Mouse (Mus musculus) CH12.LX (cell line): ENCODE measurements around the gene Hdac5. TPM values are rescaled to one million over a fixed set of nuclear protein-coding genes. Genes with fewer than 3 reads are reported as not detected.

Source experiments
- DNase-seq: peaks from one replicate; pipeline ENCODE4 v3.0.0-alpha.2; 2013; ENCODE audit errors: extremely low read depth
- H3K27ac ChIP-seq: 2 replicates; pipeline ENCODE4 v1.5.1; 2012; ENCODE audit warnings: low read depth, mild to moderate bottlenecking, control low read depth, moderate library complexity; ENCODE audit not compliant: insufficient read depth
- H3K27me3 ChIP-seq: replicated peaks from 2 replicates; pipeline ENCODE3; 2012; ENCODE audit warnings: inconsistent platforms
- H3K36me3 ChIP-seq, 2 experiments: replicated peaks in 1 of 2; 2 replicates each; pipeline versions ENCODE3 to v1.6.1; 2012; ENCODE audit warnings: inconsistent platforms in 1 of 2, low read length in 1 of 2, mild to moderate bottlenecking in 1 of 2, mixed read lengths in 1 of 2, moderate library complexity in 1 of 2; ENCODE audit not compliant: control insufficient read depth in 1 of 2, insufficient read depth in 1 of 2
- H3K4me1 ChIP-seq, 2 experiments: 2 replicates each; pipeline ENCODE4 v1.6.1; 2012; ENCODE audit warnings: inconsistent platforms in 1 of 2, moderate library complexity in 1 of 2; ENCODE audit not compliant: insufficient read depth in 2 of 2, control insufficient read depth in 1 of 2
- H3K4me2 ChIP-seq: 2 replicates; pipeline ENCODE4 v1.6.1; 2012; ENCODE audit warnings: low read depth, mild to moderate bottlenecking, control low read depth; ENCODE audit not compliant: poor library complexity, insufficient read depth, severe bottlenecking
- H3K4me3 ChIP-seq, 3 experiments: fragments of 150-350 bp in 1 of 3; sonication (generic) in 1 of 3; replicated peaks in 1 of 3; 2 replicates each; pipeline versions ENCODE3 to v1.5.1; 2011 to 2012; ENCODE audit warnings: low read depth in 2 of 3, low read length in 2 of 3, mild to moderate bottlenecking in 2 of 3, moderate library complexity in 2 of 3, control low read depth in 1 of 3, improper control_type of control experiment in 1 of 3, inconsistent platforms in 1 of 3, mixed read lengths in 1 of 3; ENCODE audit not compliant: poor library complexity in 1 of 3
- H3K79me2 ChIP-seq: replicated peaks from 2 replicates; pipeline ENCODE4 v1.6.1; 2012; ENCODE audit warnings: mild to moderate bottlenecking, moderate library complexity; ENCODE audit not compliant: control insufficient read depth, poor library complexity, insufficient read depth, severe bottlenecking; ENCODE audit errors: extremely low read depth
- H3K9ac ChIP-seq: 2 replicates; pipeline ENCODE4 v1.6.1; 2012; ENCODE audit warnings: low read depth, mild to moderate bottlenecking, control low read depth, moderate library complexity; ENCODE audit not compliant: insufficient read depth
- H3K9me3 ChIP-seq: replicated peaks from 2 replicates; pipeline ENCODE3; 2012; ENCODE audit warnings: low read length, inconsistent platforms, mixed read lengths
- BHLHE40 ChIP-seq: IDR thresholded peaks from 2 replicates; pipeline ENCODE4 v1.6.1; 2011; ENCODE audit warnings: mild to moderate bottlenecking, low read depth, low read length, improper control_type of control experiment
- CHD2 ChIP-seq: IDR thresholded peaks from 2 replicates; pipeline ENCODE4 v1.6.1; 2011; ENCODE audit warnings: low read length, improper control_type of control experiment
- CTCF ChIP-seq, 2 experiments: IDR thresholded peaks in 1 of 2; conservative IDR thresholded peaks in 1 of 2; 2 replicates each; pipeline ENCODE4 v1.5.1; 2011 to 2012; ENCODE audit warnings: low read depth in 2 of 2, low read length in 2 of 2, improper control_type of control experiment in 1 of 2, inconsistent platforms in 1 of 2, mild to moderate bottlenecking in 1 of 2, moderate library complexity in 1 of 2
- E2F4 ChIP-seq: IDR thresholded peaks from 2 replicates; pipeline ENCODE4 v1.6.1; 2011; ENCODE audit warnings: low read depth, low read length, improper control_type of control experiment; ENCODE audit not compliant: insufficient replicate concordance
- ELF1 ChIP-seq: IDR thresholded peaks from 2 replicates; pipeline ENCODE4 v1.6.1; 2014; ENCODE audit warnings: low read depth, mild to moderate bottlenecking, inconsistent platforms, low read length, improper control_type of control experiment
- EP300 ChIP-seq: IDR thresholded peaks from 2 replicates; pipeline ENCODE4 v1.6.1; 2011; ENCODE audit warnings: low read length, improper control_type of control experiment
- ETS1 ChIP-seq: conservative IDR thresholded peaks from 2 replicates; pipeline ENCODE4 v1.6.1; 2012; ENCODE audit warnings: low read depth, mild to moderate bottlenecking, inconsistent platforms, low read length, improper control_type of control experiment, moderate library complexity
- GABPA ChIP-seq: IDR thresholded peaks from 2 replicates; pipeline ENCODE4 v1.6.1; 2012; ENCODE audit warnings: low read depth, low read length, improper control_type of control experiment, inconsistent platforms; ENCODE audit not compliant: insufficient replicate concordance
- HCFC1 ChIP-seq: IDR thresholded peaks from 2 replicates; pipeline ENCODE4 v1.6.1; 2012; ENCODE audit warnings: low read depth, mild to moderate bottlenecking, inconsistent platforms, low read length, improper control_type of control experiment
- IRF4 ChIP-seq: IDR thresholded peaks from 2 replicates; pipeline ENCODE4 v1.6.1; 2014; ENCODE audit warnings: low read depth, mild to moderate bottlenecking, inconsistent platforms, low read length, improper control_type of control experiment
- JUN ChIP-seq: IDR thresholded peaks from 2 replicates; pipeline ENCODE4 v1.6.1; 2011; ENCODE audit warnings: low read depth, mild to moderate bottlenecking, low read length, improper control_type of control experiment, moderate library complexity; ENCODE audit not compliant: insufficient read depth
- JUND ChIP-seq: conservative IDR thresholded peaks from 2 replicates; pipeline ENCODE4 v1.6.1; 2011; ENCODE audit warnings: low read depth, low read length, improper control_type of control experiment
- KAT2A ChIP-seq: IDR thresholded peaks from 2 replicates; pipeline ENCODE4 v1.6.1; 2012; ENCODE audit warnings: low read length, improper control_type of control experiment, inconsistent platforms; ENCODE audit not compliant: insufficient replicate concordance
- MAFK ChIP-seq: IDR thresholded peaks from 2 replicates; pipeline ENCODE4 v1.6.1; 2011; ENCODE audit warnings: low read length, improper control_type of control experiment; ENCODE audit not compliant: insufficient replicate concordance
- MAX ChIP-seq: IDR thresholded peaks from 2 replicates; pipeline ENCODE4 v1.6.1; 2011; ENCODE audit warnings: low read length, improper control_type of control experiment
- MAZ ChIP-seq: IDR thresholded peaks from 2 replicates; pipeline ENCODE4 v1.6.1; 2012; ENCODE audit warnings: low read depth, mild to moderate bottlenecking, inconsistent platforms, low read length, improper control_type of control experiment, moderate library complexity
- MEF2A ChIP-seq: IDR thresholded peaks from 2 replicates; pipeline ENCODE4 v1.6.1; 2014; ENCODE audit warnings: low read depth, mild to moderate bottlenecking, inconsistent platforms, low read length, improper control_type of control experiment, borderline replicate concordance
- MXI1 ChIP-seq: IDR thresholded peaks from 2 replicates; pipeline ENCODE4 v1.6.1; 2011; ENCODE audit warnings: mild to moderate bottlenecking, low read depth, low read length, improper control_type of control experiment
- MYC ChIP-seq: IDR thresholded peaks from 2 replicates; pipeline ENCODE4 v1.6.1; 2011; ENCODE audit warnings: low read depth, mild to moderate bottlenecking, improper control_type of control experiment, low read length
- NELFE ChIP-seq: IDR thresholded peaks from 2 replicates; pipeline ENCODE4 v1.6.1; 2011; ENCODE audit warnings: low read depth, low read length, improper control_type of control experiment
- NRF1 ChIP-seq: IDR thresholded peaks from 2 replicates; pipeline ENCODE4 v1.6.1; 2014; ENCODE audit warnings: low read depth, mild to moderate bottlenecking, inconsistent platforms, low read length, improper control_type of control experiment, moderate library complexity
- PAX5 ChIP-seq: IDR thresholded peaks from 2 replicates; pipeline ENCODE4 v1.6.1; 2012; ENCODE audit warnings: low read length, inconsistent platforms, mixed read lengths
- POLR2A ChIP-seq: IDR thresholded peaks from 2 replicates; pipeline ENCODE4 v1.6.1; 2011; ENCODE audit warnings: low read depth, mild to moderate bottlenecking, improper control_type of control experiment, low read length
- POLR2AphosphoS2 ChIP-seq: IDR thresholded peaks from 2 replicates; pipeline ENCODE4 v1.6.1; 2011; ENCODE audit warnings: low read depth, low read length, improper control_type of control experiment
- RAD21 ChIP-seq: IDR thresholded peaks from 2 replicates; pipeline ENCODE4 v1.6.1; 2011; ENCODE audit warnings: low read depth, mild to moderate bottlenecking, low read length, improper control_type of control experiment, moderate library complexity
- RCOR1 ChIP-seq: conservative IDR thresholded peaks from 2 replicates; pipeline ENCODE4 v1.6.1; 2012; ENCODE audit warnings: low read depth, mild to moderate bottlenecking, inconsistent platforms, low read length, improper control_type of control experiment
- SIN3A ChIP-seq: IDR thresholded peaks from 2 replicates; pipeline ENCODE4 v1.6.1; 2012; ENCODE audit warnings: low read length, improper control_type of control experiment, inconsistent platforms
- SMC3 ChIP-seq: IDR thresholded peaks from 2 replicates; pipeline ENCODE4 v1.6.1; 2011; ENCODE audit warnings: low read depth, low read length, improper control_type of control experiment
- TBP ChIP-seq: conservative IDR thresholded peaks from 2 replicates; pipeline ENCODE4 v1.6.1; 2011; ENCODE audit warnings: low read depth, low read length, improper control_type of control experiment
- TCF12 ChIP-seq: IDR thresholded peaks from 2 replicates; pipeline ENCODE4 v1.6.1; 2014; ENCODE audit warnings: low read depth, mild to moderate bottlenecking, inconsistent platforms, low read length, improper control_type of control experiment
- UBTF ChIP-seq: IDR thresholded peaks from 2 replicates; pipeline ENCODE4 v1.6.1; 2012; ENCODE audit warnings: low read depth, mild to moderate bottlenecking, inconsistent platforms, low read length, improper control_type of control experiment, moderate library complexity
- USF1 ChIP-seq: IDR thresholded peaks from 2 replicates; pipeline ENCODE4 v1.6.1; 2014; ENCODE audit warnings: low read depth, mild to moderate bottlenecking, inconsistent platforms, low read length, improper control_type of control experiment
- USF2 ChIP-seq: conservative IDR thresholded peaks from 2 replicates; pipeline ENCODE4 v1.6.1; 2011; ENCODE audit warnings: low read depth, low read length, improper control_type of control experiment
- ZC3H11A ChIP-seq: IDR thresholded peaks from 2 replicates; pipeline ENCODE4 v1.6.1; 2012; ENCODE audit warnings: low read depth, mild to moderate bottlenecking, inconsistent platforms, low read length, improper control_type of control experiment
- ZKSCAN1 ChIP-seq: IDR thresholded peaks from 2 replicates; pipeline ENCODE4 v1.6.1; 2012; ENCODE audit warnings: low read depth, inconsistent platforms, low read length, improper control_type of control experiment, borderline replicate concordance
- ZMIZ1 ChIP-seq: IDR thresholded peaks from 2 replicates; pipeline ENCODE4 v1.6.1; 2012; ENCODE audit warnings: low read depth, mild to moderate bottlenecking, inconsistent platforms, low read length, improper control_type of control experiment
- ZNF384 ChIP-seq: IDR thresholded peaks from 2 replicates; pipeline ENCODE4 v1.6.1; 2012; ENCODE audit warnings: low read depth, low read length, improper control_type of control experiment, inconsistent platforms
- dilution Hi-C: fragments of 300-500 bp; cut with MboI; formaldehyde crosslinking; loops from 2 replicates; pipeline ENCODE4 v1.14.3; 2020; ENCODE audit warnings: low sequenced_read_pairs; ENCODE audit not compliant: extremely low pct_unique_long_range_greater_than_20kb, extremely low pct_ligation_motif_present
- in situ Hi-C: fragments of 300-500 bp; cut with MboI; formaldehyde crosslinking; loops from 3 replicates; pipeline ENCODE4 v1.14.3; 2019; ENCODE audit warnings: low sequenced_read_pairs, low pct_ligation_motif_present, low pct_unique_long_range_greater_than_20kb, mixed read lengths
- polyA plus RNA-seq: library from polyadenylated mRNA; unstranded; fragments of >175 nt; gene quantifications from 2 replicates; pipeline ENCODE4 v1.2.1, GENCODE M21; 2012; ENCODE audit warnings: low read depth; ENCODE audit not compliant: insufficient read length
- total RNA-seq, 2 experiments: library from RNA; depleted of rRNA; stranded (reverse); fragments of 300-350 nt in 1 of 2; fragments of >200 nt in 1 of 2; gene quantifications; 2 replicates each; pipeline ENCODE4 v1.2.3; 2012 to 2014

The Hdac5 gene
- total and polyA plus RNA-seq, 3 experiments = 24.9 to 49.6 (median 46.4) TPM

DNA sequence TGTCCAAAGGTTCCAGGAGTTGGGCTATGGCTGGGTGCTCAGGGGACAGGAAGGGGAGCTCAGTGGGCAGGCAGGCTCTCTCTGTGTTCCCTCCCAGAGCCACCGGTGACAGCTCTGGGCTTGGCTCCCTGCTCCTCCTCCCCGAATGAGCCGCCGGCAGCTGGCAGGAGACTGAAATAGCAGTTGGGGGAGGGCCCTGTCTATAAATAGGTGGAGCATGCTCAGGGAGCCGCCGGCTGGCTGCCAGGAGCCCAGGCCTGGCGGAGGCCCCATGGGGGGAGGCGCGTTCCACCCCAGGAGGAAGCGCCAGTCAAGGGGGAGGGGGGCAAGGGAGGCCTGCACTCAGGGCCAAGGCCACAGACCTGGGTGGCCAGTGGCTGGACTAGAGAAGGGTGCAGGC is 11.2 kb downstream of the Hdac5 start:
- Histone ChIP-seq H3K9me3 (no peaks in the 10 kb centered on the region), H3K9ac (peak overlapping the region; percentile 13), H3K4me2 (peak overlapping the region; percentile 78), H3K4me1 (peaks cover 48 to 98% of the 10 kb centered on the region in 2 experiments), H3K4me3 (peak overlapping the region; percentile 59 to 79 (median 60)), H3K79me2 (0 out of 2 replicates have a peak, but pooled peaks cover 2% of the 10 kb centered on the region), H3K27ac (peak overlapping the region; percentile 29), H3K27me3 (no peaks in the 10 kb centered on the region), H3K36me3 (peaks cover 0 to 3% of the 10 kb centered on the region in 2 experiments)
- in situ Hi-C loops (no loop called here), dilution Hi-C loops (no loop called here)
- DNase-seq = peak; percentile 96
- TF ChIP-seq USF1 (no peak), SMC3 (peak; percentile 28; the same call in 1 of the 2 replicates), NELFE (peak; percentile 66; the same call in 1 of the 2 replicates), KAT2A (0 out of 2 replicates have a peak, but pooled peaks have one; percentile 30), IRF4 (peak; percentile 86), HCFC1 (peak; percentile 54), BHLHE40 (peak; percentile 88), E2F4 (no peak), TCF12 (peak; percentile 95), CHD2 (peak; percentile 95), ZKSCAN1 (no peak), PAX5 (no peak), MEF2A (peak; percentile 100), MYC (no peak), JUN (no peak), ETS1 (peak; percentile 93), POLR2A (peak; percentile 88), MAZ (peak; percentile 93), USF2 (no peak), SIN3A (peak; percentile 94), ELF1 (peak; percentile 65), MAX (peak; percentile 42; the same call in 1 of the 2 replicates), TBP (peak; percentile 76; the same call in 1 of the 2 replicates), POLR2AphosphoS2 (no peak), JUND (no peak), MXI1 (peak; percentile 79; the same call in 1 of the 2 replicates), EP300 (peak; percentile 73), UBTF (peak; percentile 56; the same call in 1 of the 2 replicates), NRF1 (peak; percentile 88), ZC3H11A (no peak), RCOR1 (no peak; the same call in 1 of the 2 replicates), ZNF384 (0 out of 2 replicates have a peak, but pooled peaks have one; percentile 23), RAD21 (no peak; the same call in 1 of the 2 replicates), CTCF (conservative IDR thresholded peaks at IDR 0.05 in 1 of 2, IDR thresholded peaks at IDR 0.05 in 1 of 2; ENCODE audit: low read depth in 2 of 2, low read length in 2 of 2) (0 out of 4 replicates have a peak, but pooled peaks of 1 of the 2 experiments have one; percentile 0), MAFK (0 out of 2 replicates have a peak, but pooled peaks have one; percentile 45), ZMIZ1 (no peak), GABPA (no peak)
